Mouse (Mus musculus) hindbrain, embryonic 16.5 days (tissue): ENCODE measurements around the gene Vim. TPM values are rescaled to one million over a fixed set of nuclear protein-coding genes. Genes with fewer than 3 reads are reported as not detected.

ENCODE experiments used
- ATAC-seq: fragments of 200-750 bp; cut with Nextera tagmentation; 2 replicates; pipeline ENCODE4 v1.8.0; 2017; ENCODE audit warnings: moderate TSS enrichment, moderate library complexity
- H3K27ac ChIP-seq: fragments of 300-500 bp; sonication (generic); 2 replicates; pipeline ENCODE4 v1.5.1; 2014; ENCODE audit warnings: low read depth, mild to moderate bottlenecking, control low read depth, low read length, moderate library complexity
- H3K27me3 ChIP-seq: fragments of 300-500 bp; sonication (generic); replicated peaks from 2 replicates; pipeline ENCODE4 v1.6.1; 2014; ENCODE audit warnings: low read length; ENCODE audit not compliant: control insufficient read depth, insufficient read depth
- H3K36me3 ChIP-seq: fragments of 300-500 bp; sonication (generic); 2 replicates; pipeline ENCODE4 v1.6.1; 2014; ENCODE audit warnings: mild to moderate bottlenecking, low read length, moderate library complexity, mixed read lengths; ENCODE audit not compliant: control insufficient read depth, insufficient read depth
- H3K4me1 ChIP-seq: fragments of 300-500 bp; sonication (generic); 2 replicates; pipeline ENCODE4 v1.6.1; 2014; ENCODE audit warnings: low read depth, low read length; ENCODE audit not compliant: control insufficient read depth, insufficient read depth
- H3K4me2 ChIP-seq: fragments of 300-500 bp; sonication (generic); 2 replicates; pipeline ENCODE4 v1.6.1; 2014; ENCODE audit warnings: mild to moderate bottlenecking, low read length, control low read depth, moderate library complexity
- H3K4me3 ChIP-seq: fragments of 300-500 bp; sonication (generic); 2 replicates; pipeline ENCODE4 v1.5.1; 2014; ENCODE audit warnings: mild to moderate bottlenecking, low read length, control low read depth, moderate library complexity
- H3K9ac ChIP-seq: fragments of 300-500 bp; sonication (generic); 2 replicates; pipeline ENCODE4 v1.6.1; 2014; ENCODE audit warnings: low read depth, mild to moderate bottlenecking, control low read depth, low read length, moderate library complexity
- H3K9me3 ChIP-seq: fragments of 300-500 bp; sonication (generic); 2 replicates; pipeline ENCODE4 v1.6.1; 2014; ENCODE audit warnings: mild to moderate bottlenecking, low read length, moderate library complexity; ENCODE audit not compliant: control insufficient read depth
- WGBS: fragments of 180-500 bp; shearing (Covaris S2); extraction: QIAGEN DNeasy Blood & Tissue Kit; methylation state at CpG from one replicate; pipeline ENCODE4 v1.1.7; 2014; 5-methylcytosine and 5-hydroxymethylcytosine counted together
- polyA plus RNA-seq: library from polyadenylated mRNA; unstranded; fragments of >200 nt; fragmentation: Nextera tagmentation; extraction: Ambion mirVana; gene quantifications from 2 replicates; pipeline ENCODE4 v1.2.1, GENCODE M21; 2015

The Vim gene
- polyA plus RNA-seq = 374 and 458 TPM in 2 replicates

GRCm38 (mm10) chr2:13573408-13574065, at the start of gene Vim:
Gene Vim (plus strand): TSS chr2:13573927.
- H3K27ac ChIP-seq = peak within 1 kb of the TSS; percentile 83
- peak within 1 kb of the TSS; percentile 91 for H3K4me2 ChIP-seq
- H3K9me3 ChIP-seq = no peaks in the 10 kb centered on the region
- H3K4me3 ChIP-seq = peak within 1 kb of the TSS; percentile 85
- H3K4me1 ChIP-seq = peaks cover 26% of the 10 kb centered on the region
- H3K36me3 ChIP-seq = no peaks in the 10 kb centered on the region
- ATAC-seq = peak; percentile 92
- under 1% methylated on average over 26 of the region's 26 CpGs for WGBS
- no peaks in the 10 kb centered on the region for H3K27me3 ChIP-seq
- peak within 1 kb of the TSS; percentile 84 for H3K9ac ChIP-seq

- H3K27me3 ChIP-seq = no peaks in the 10 kb centered on the region
- H3K9me3 ChIP-seq = no peaks in the 10 kb centered on the region
- WGBS = 89% methylated on average over 2 of the region's 2 CpGs
- no peak for ATAC-seq
- no peak overlapping the region for H3K4me3 ChIP-seq
- H3K4me1 ChIP-seq = no peaks in the 10 kb centered on the region
- no peak overlapping the region for H3K27ac ChIP-seq
- no peak overlapping the region for H3K9ac ChIP-seq
- H3K36me3 ChIP-seq = no peaks in the 10 kb centered on the region
- no peak overlapping the region for H3K4me2 ChIP-seq
Measured at GRCm38 (mm10) chr2:13526205-13526604, 47.5 kb upstream of the Vim start.

- Histone ChIP-seq H3K27ac (no peak overlapping the region), H3K4me1 (no peaks in the 10 kb centered on the region), H3K9ac (no peak overlapping the region), H3K36me3 (no peaks in the 10 kb centered on the region), H3K4me3 (no peak overlapping the region), H3K9me3 (no peaks in the 10 kb centered on the region), H3K27me3 (no peaks in the 10 kb centered on the region), H3K4me2 (no peak overlapping the region)
- WGBS = 42% methylated on average over 2 of the region's 2 CpGs
- peak; percentile 28; the same call in 1 of the 2 replicates for ATAC-seq
Measured at GRCm38 (mm10) chr2:13527125-13527524, 46.6 kb upstream of the Vim start.

- H3K27me3 ChIP-seq = no peaks in the 10 kb centered on the region
- no peaks in the 10 kb centered on the region for H3K36me3 ChIP-seq
- H3K9me3 ChIP-seq = no peaks in the 10 kb centered on the region
- WGBS = 58% methylated on average over 4 of the region's 4 CpGs
- H3K4me1 ChIP-seq = no peaks in the 10 kb centered on the region
- H3K4me3 ChIP-seq = no peak overlapping the region
- no peak overlapping the region for H3K9ac ChIP-seq
- no peak overlapping the region for H3K27ac ChIP-seq
- no peak overlapping the region for H3K4me2 ChIP-seq
- 0 out of 2 replicates have a peak, but pooled peaks have one; percentile 25 for ATAC-seq
Measured at GRCm38 (mm10) chr2:13527531-13527930, 46.2 kb upstream of the Vim start.

GRCm38 (mm10) chr2:13529253-13529933, 44.3 kb upstream of the Vim start:
- no peaks in the 10 kb centered on the region for H3K9me3 ChIP-seq
- WGBS = 96% methylated on average over 3 of the region's 3 CpGs
- ATAC-seq = no peak
- no peak overlapping the region for H3K4me2 ChIP-seq
- H3K9ac ChIP-seq = no peak overlapping the region
- H3K4me3 ChIP-seq = no peak overlapping the region
- H3K27me3 ChIP-seq = no peaks in the 10 kb centered on the region
- no peaks in the 10 kb centered on the region for H3K4me1 ChIP-seq
- no peak overlapping the region for H3K27ac ChIP-seq
- no peaks in the 10 kb centered on the region for H3K36me3 ChIP-seq

- 87% methylated on average over 6 of the region's 6 CpGs for WGBS
- Histone ChIP-seq H3K36me3 (no peaks in the 10 kb centered on the region), H3K27ac (no peak overlapping the region), H3K9ac (no peak overlapping the region), H3K9me3 (no peaks in the 10 kb centered on the region), H3K4me2 (no peak overlapping the region), H3K4me3 (no peak overlapping the region), H3K27me3 (no peaks in the 10 kb centered on the region), H3K4me1 (no peaks in the 10 kb centered on the region)
- no peak for ATAC-seq
Measured at GRCm38 (mm10) chr2:13530639-13531038, 43.1 kb upstream of the Vim start.

GRCm38 (mm10) chr2:13536747-13537146, 37.0 kb upstream of the Vim start:
- ATAC-seq = no peak
- no peaks in the 10 kb centered on the region for H3K9me3 ChIP-seq
- H3K27me3 ChIP-seq = no peaks in the 10 kb centered on the region
- no peak overlapping the region for H3K4me2 ChIP-seq
- H3K9ac ChIP-seq = no peak overlapping the region
- no peaks in the 10 kb centered on the region for H3K4me1 ChIP-seq
- H3K36me3 ChIP-seq = no peaks in the 10 kb centered on the region
- no peak overlapping the region for H3K27ac ChIP-seq
- no peak overlapping the region for H3K4me3 ChIP-seq

GRCm38 (mm10) chr2:13537733-13538132, 36.0 kb upstream of the Vim start:
- Histone ChIP-seq H3K9ac (no peak overlapping the region), H3K9me3 (no peaks in the 10 kb centered on the region), H3K27me3 (no peaks in the 10 kb centered on the region), H3K4me2 (no peak overlapping the region), H3K4me1 (no peaks in the 10 kb centered on the region), H3K27ac (no peak overlapping the region), H3K4me3 (no peak overlapping the region), H3K36me3 (no peaks in the 10 kb centered on the region)
- 22% methylated on average over 2 of the region's 2 CpGs for WGBS
- ATAC-seq = no peak

GRCm38 (mm10) chr2:13538258-13538657, 35.5 kb upstream of the Vim start:
- no peak overlapping the region for H3K27ac ChIP-seq
- ATAC-seq = no peak
- WGBS = 61% methylated on average over 2 of the region's 2 CpGs
- H3K27me3 ChIP-seq = no peaks in the 10 kb centered on the region
- H3K4me2 ChIP-seq = no peak overlapping the region
- H3K9me3 ChIP-seq = no peaks in the 10 kb centered on the region
- no peak overlapping the region for H3K4me3 ChIP-seq
- H3K36me3 ChIP-seq = no peaks in the 10 kb centered on the region
- no peak overlapping the region for H3K9ac ChIP-seq
- no peaks in the 10 kb centered on the region for H3K4me1 ChIP-seq
